8 mouse cellular contexts compared by ENCODE assay signal in the genomic region with DNA sequence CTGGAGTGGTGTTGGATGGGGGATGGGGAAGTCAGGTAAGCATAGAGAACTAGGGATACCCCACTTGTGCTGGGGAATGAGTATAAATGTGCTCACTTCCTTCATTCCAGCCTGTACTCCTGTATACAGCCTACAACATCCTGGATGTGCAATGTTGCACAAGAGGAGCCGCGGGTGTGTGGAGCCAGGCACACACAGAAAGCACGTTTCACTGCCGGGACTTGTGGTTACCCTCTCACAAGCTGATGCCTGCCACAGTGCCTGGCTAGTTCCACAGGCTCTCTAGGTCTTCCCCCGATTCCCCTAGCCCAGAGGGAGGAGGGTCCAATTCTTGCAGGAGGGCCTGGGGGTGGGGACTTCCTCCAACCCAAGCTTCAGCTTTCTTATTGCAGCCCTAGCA. TPM values are rescaled to one million over a fixed set of nuclear protein-coding genes. Genes with fewer than 3 reads are reported as not detected.
A peak's percentile ranks its signal among the peaks of the same experiment; 100 is the strongest.
DNase-seq lines count a peak whose midpoint lies in the region; ATAC-seq and TF ChIP-seq lines count a peak whose summit lies in the region.
"Had no signal": no experiment of that assay in that cellular context is flagged by ENCODE, and none has a peak within 500 bp of the region (broad histone marks: within the 10 kb centered on the region; RNA-seq: fewer than 3 reads in every experiment).

No protein-coding gene starts in this region.

- ATAC-seq in hindbrain, postnatal 0 days, result peak; percentile 40; the same call in 1 of the 2 replicates
- ATAC-seq in hindbrain, embryonic 13.5 days (ENCODE audit: low FRiP score), result no peak
- no peak for ATAC-seq in liver, postnatal 0 days

- H3K4me2 ChIP-seq in hindbrain, postnatal 0 days (ENCODE audit: low read depth, low read length), result no peak overlapping the region
- no peak overlapping the region for H3K4me2 ChIP-seq in hindbrain, embryonic 13.5 days
- peak overlapping the region; percentile 61 for H3K4me2 ChIP-seq in liver, postnatal 0 days (ENCODE audit: low read depth, low read length)

- no peak for TF ChIP-seq CTCF in hindbrain, postnatal 0 days (IDR thresholded peaks at IDR 0.05; ENCODE audit: low read depth)
- TF ChIP-seq CTCF in ES-Bruce4 (IDR thresholded peaks at IDR 0.05; ENCODE audit: low read depth, low read length), result no peak
- TF ChIP-seq CTCF in liver, postnatal 0 days (IDR thresholded peaks at IDR 0.05; ENCODE audit: low read depth), result no peak

- H3K27ac ChIP-seq in hindbrain, postnatal 0 days, result no peak overlapping the region
- H3K27ac ChIP-seq in hindbrain, embryonic 13.5 days, result no peak overlapping the region
- H3K27ac ChIP-seq in ES-Bruce4 (ENCODE audit: insufficient read depth, low read length), result no peak overlapping the region
- H3K27ac ChIP-seq in embryonic facial prominence, embryonic 10.5 days (replicated peaks), result no peak overlapping the region
- H3K27ac ChIP-seq in liver, postnatal 0 days (ENCODE audit: low read depth), result no peak overlapping the region

- no peaks in the 10 kb centered on the region for H3K9me3 ChIP-seq in hindbrain, postnatal 0 days (ENCODE audit: low read length)
- no peaks in the 10 kb centered on the region for H3K9me3 ChIP-seq in hindbrain, embryonic 13.5 days
- H3K9me3 ChIP-seq in ES-Bruce4 (replicated peaks; ENCODE audit: control insufficient read depth, insufficient read depth, low read length, poor library complexity, severe bottlenecking), result no peaks in the 10 kb centered on the region
- H3K9me3 ChIP-seq in embryonic facial prominence, embryonic 10.5 days, result no peaks in the 10 kb centered on the region
- H3K9me3 ChIP-seq in liver, postnatal 0 days (ENCODE audit: low read length), result no peaks in the 10 kb centered on the region

- no peaks in the 10 kb centered on the region for H3K4me1 ChIP-seq in hindbrain, postnatal 0 days (ENCODE audit: insufficient read depth, low read length)
- H3K4me1 ChIP-seq in hindbrain, embryonic 13.5 days (replicated peaks), result peaks cover 4% of the 10 kb centered on the region; the same call in 1 of the 2 replicates
- peaks cover 3% of the 10 kb centered on the region for H3K4me1 ChIP-seq in ES-Bruce4 (ENCODE audit: control insufficient read depth, insufficient read depth, low read length)
- peaks cover 10% of the 10 kb centered on the region for H3K4me1 ChIP-seq in embryonic facial prominence, embryonic 10.5 days
- H3K4me1 ChIP-seq in liver, postnatal 0 days (ENCODE audit: insufficient read depth), result peaks cover 4% of the 10 kb centered on the region; the same call in 1 of the 2 replicates

- 0 out of 2 replicates have a peak, but pooled peaks have one; percentile 29 for TF ChIP-seq EP300 in ES-Bruce4 (IDR thresholded peaks at IDR 0.05; ENCODE audit: insufficient read depth, low read depth, low read length)
- TF ChIP-seq EP300 in liver, postnatal 0 days (IDR thresholded peaks at IDR 0.05; ENCODE audit: low read depth), result no peak

- no peak for TF ChIP-seq POLR2A in ES-Bruce4 (IDR thresholded peaks at IDR 0.05; ENCODE audit: insufficient read depth, low read length)

- no peak overlapping the region for H3K9ac ChIP-seq in hindbrain, postnatal 0 days (replicated peaks; ENCODE audit: low read length)
- H3K9ac ChIP-seq in hindbrain, embryonic 13.5 days, result no peak overlapping the region
- no peak overlapping the region for H3K9ac ChIP-seq in ES-Bruce4 (ENCODE audit: low read depth, poor library complexity, severe bottlenecking)
- H3K9ac ChIP-seq in liver, postnatal 0 days (replicated peaks), result peak overlapping the region; percentile 11; the same call in 1 of the 2 replicates

- H3K36me3 ChIP-seq in hindbrain, postnatal 0 days (ENCODE audit: insufficient read depth, low read length), result no peaks in the 10 kb centered on the region
- H3K36me3 ChIP-seq in hindbrain, embryonic 13.5 days, result no peaks in the 10 kb centered on the region
- H3K36me3 ChIP-seq in ES-Bruce4 (ENCODE audit: control insufficient read depth, insufficient read depth, low read length, poor library complexity, severe bottlenecking), result no peaks in the 10 kb centered on the region
- H3K36me3 ChIP-seq in embryonic facial prominence, embryonic 10.5 days (replicated peaks), result no peaks in the 10 kb centered on the region
- H3K36me3 ChIP-seq in liver, postnatal 0 days (replicated peaks; ENCODE audit: insufficient read depth, low read length), result no peaks in the 10 kb centered on the region

- DNase-seq in hindbrain, postnatal 0 days (ENCODE audit: low spot score), result no peak
- DNase-seq in embryonic facial prominence, embryonic 10.5 days (ENCODE audit: low spot score), result peak; percentile 41
- no peak for DNase-seq in liver, postnatal 0 days
- no peak for DNase-seq in spleen, postnatal 14 days (ENCODE audit: low spot score in 2 of 2)
- DNase-seq in adrenal gland, adult 18-20 months (ENCODE audit: low spot score in 2 of 2), result no peak

- no peak overlapping the region for H3K4me3 ChIP-seq in hindbrain, postnatal 0 days (ENCODE audit: low read length)
- H3K4me3 ChIP-seq in hindbrain, embryonic 13.5 days, result no peak overlapping the region
- H3K4me3 ChIP-seq in ES-Bruce4 (ENCODE audit: low read depth, low read length), result peak overlapping the region; percentile 33
- H3K4me3 ChIP-seq in embryonic facial prominence, embryonic 10.5 days, result peak overlapping the region; percentile 21; the same call in 1 of the 2 replicates
- H3K4me3 ChIP-seq in liver, postnatal 0 days (ENCODE audit: low read depth, low read length), result peak overlapping the region; percentile 15; the same call in 1 of the 2 replicates

- H3K27me3 ChIP-seq in hindbrain, postnatal 0 days (ENCODE audit: insufficient read depth, low read length), result peaks cover 96% of the 10 kb centered on the region
- peaks cover 100% of the 10 kb centered on the region for H3K27me3 ChIP-seq in hindbrain, embryonic 13.5 days
- peaks cover 13% of the 10 kb centered on the region; the same call in 1 of the 2 replicates for H3K27me3 ChIP-seq in ES-Bruce4 (ENCODE audit: control insufficient read depth, insufficient read depth, low read length, poor library complexity, severe bottlenecking)
- H3K27me3 ChIP-seq in embryonic facial prominence, embryonic 10.5 days (replicated peaks; ENCODE audit: low read depth, poor library complexity, severe bottlenecking), result peaks cover 100% of the 10 kb centered on the region
- H3K27me3 ChIP-seq in liver, postnatal 0 days (ENCODE audit: insufficient read depth, low read length), result peaks cover 91% of the 10 kb centered on the region

- WGBS in hindbrain, postnatal 0 days, result 0% methylated on average over 5 of the region's 5 CpGs
- 0% methylated on average over 5 of the region's 5 CpGs for WGBS in hindbrain, embryonic 13.5 days
- under 1% methylated on average over 5 of the region's 5 CpGs for WGBS in embryonic facial prominence, embryonic 10.5 days
- 1% methylated on average over 5 of the region's 5 CpGs for WGBS in liver, postnatal 0 days (ENCODE audit: insufficient replicate concordance)

RNA-seq across cellular contexts. Expression of gene Tlx1, which starts 10.0 kb away (rescaled TPM):
- 0.61 and 1.2 TPM in 2 replicates for total RNA-seq in hindbrain, postnatal 0 days (2014; rRNA removed)
- 0.61 and 0.93 TPM in 2 replicates for polyA plus RNA-seq in hindbrain, postnatal 0 days (2015; fragmentation: Nextera tagmentation; extraction: Ambion mirVana)
- polyA plus RNA-seq in hindbrain, embryonic 13.5 days (2015; fragmentation: Nextera tagmentation; extraction: Ambion mirVana), result 3.0 and 5.1 TPM in 2 replicates
- polyA plus RNA-seq in ES-Bruce4 (2011; ENCODE audit: insufficient read depth, insufficient read length, low read depth, missing spikeins), result not detected in 2 replicates
- 3.1 and 3.3 TPM in 2 replicates for polyA plus RNA-seq in embryonic facial prominence, embryonic 10.5 days (2016; fragmentation: Nextera tagmentation; extraction: Ambion mirVana)
- not detected in 2 replicates for polyA plus RNA-seq in liver, postnatal 0 days (2015; fragmentation: Nextera tagmentation; extraction: Ambion mirVana)
- not detected for total RNA-seq in adrenal gland, adult 18-20 months (2021)
- total RNA-seq: hematopoietic stem cell, adult 5-6 weeks had no signal

Comparison
In these comparisons a context has a peak if more than half of its experiments do, and no peak if none do; other contexts are left out.
1. H3K4me3 ChIP-seq: peak in ES-Bruce4 (single experiment), embryonic facial prominence, embryonic 10.5 days (single experiment) and liver, postnatal 0 days (single experiment); none in hindbrain, postnatal 0 days (single experiment) and hindbrain, embryonic 13.5 days (single experiment).